Comparison of ENCODE assay signal across 13 mouse cellular contexts in the genomic region with DNA sequence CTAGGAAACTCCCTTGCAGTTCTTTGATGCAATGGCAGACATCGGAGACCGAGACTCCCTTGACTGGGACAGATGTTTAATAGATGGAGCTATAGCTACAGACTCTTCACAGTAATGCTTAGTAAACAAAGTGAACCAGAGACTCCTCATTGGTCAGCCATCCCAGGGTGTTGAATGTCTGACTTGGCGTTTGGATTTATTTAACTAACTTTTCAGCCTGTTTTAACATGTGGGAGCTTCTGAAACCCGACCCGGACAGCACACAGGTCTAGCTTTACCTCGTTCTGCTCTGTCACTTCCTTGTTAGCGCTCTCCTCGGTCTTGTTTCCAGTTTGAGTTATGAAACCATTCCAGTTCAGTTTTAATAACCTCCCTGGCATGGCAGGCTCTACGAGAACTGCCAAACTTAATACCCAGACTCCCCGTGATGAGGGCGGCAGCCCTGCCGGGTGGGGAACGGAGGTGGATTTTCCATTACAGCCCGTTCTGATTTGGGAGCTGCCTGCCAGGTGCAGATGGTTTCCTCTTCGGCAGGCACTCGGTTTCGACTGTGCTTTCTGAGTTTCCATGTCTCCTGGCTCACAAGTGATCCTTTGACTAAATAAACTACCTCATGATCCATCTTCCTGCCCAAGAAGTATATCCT.
DNase-seq lines count a peak whose midpoint lies in the region; ATAC-seq and TF ChIP-seq lines count a peak whose summit lies in the region.
"Had no signal": no experiment of that assay in that cellular context is flagged by ENCODE, and none has a peak within 500 bp of the region (broad histone marks: within the 10 kb centered on the region; RNA-seq: fewer than 3 reads in every experiment).

No protein-coding gene starts in this region.

- DNase-seq in kidney, adult 2 months: peak; percentile 4
- no peak for DNase-seq in kidney, adult 8-10 months
- peak; percentile 22 for DNase-seq in embryonic facial prominence, embryonic 10.5 days (ENCODE audit: low spot score)
- peak; percentile 4 to 41 for DNase-seq in gastrocnemius, adult 8-10 months (ENCODE audit: low spot score in 2 of 2)
- peak; percentile 21 to 34 for DNase-seq in kidney, postnatal 4 days
- DNase-seq in heart, postnatal 10 days: no peak
- DNase-seq in cerebellum, adult 9-11 months: no peak
- DNase-seq: adrenal gland, adult 2 months; lung, postnatal 10 days; spleen, adult 18-20 months; thymus, adult 2 months had no signal

- intact Hi-C loops in heart, postnatal 10 days (cut with DNase I): no loop called here

- ATAC-seq in midbrain, embryonic 15.5 days (replicated peaks): no peak
- ATAC-seq: forebrain, embryonic 15.5 days had no signal

- no peaks in the 10 kb centered on the region for H3K27me3 ChIP-seq in kidney, adult 2 months (replicated peaks; ENCODE audit: control insufficient read depth, insufficient read depth, low read length)
- no peaks in the 10 kb centered on the region for H3K27me3 ChIP-seq in embryonic facial prominence, embryonic 10.5 days (replicated peaks; ENCODE audit: low read depth, poor library complexity, severe bottlenecking)
- no peaks in the 10 kb centered on the region for H3K27me3 ChIP-seq in midbrain, embryonic 15.5 days (replicated peaks)
- H3K27me3 ChIP-seq: forebrain, embryonic 15.5 days had no signal

- H3K27ac ChIP-seq in kidney, adult 2 months (ENCODE audit: insufficient read depth, low read depth, low read length): no peak overlapping the region
- H3K27ac ChIP-seq in embryonic facial prominence, embryonic 10.5 days (replicated peaks): no peak overlapping the region; the same call in 1 of the 2 replicates
- H3K27ac ChIP-seq in midbrain, embryonic 15.5 days: no peak overlapping the region
- H3K27ac ChIP-seq: forebrain, embryonic 15.5 days had no signal

- no peak overlapping the region for H3K9ac ChIP-seq in midbrain, embryonic 15.5 days
- H3K9ac ChIP-seq: forebrain, embryonic 15.5 days had no signal

- no peaks in the 10 kb centered on the region for H3K36me3 ChIP-seq in kidney, adult 2 months (ENCODE audit: control insufficient read depth, insufficient read depth, low read length)
- H3K36me3 ChIP-seq in embryonic facial prominence, embryonic 10.5 days (replicated peaks): no peaks in the 10 kb centered on the region
- H3K36me3 ChIP-seq in midbrain, embryonic 15.5 days (replicated peaks): no peaks in the 10 kb centered on the region
- H3K36me3 ChIP-seq: forebrain, embryonic 15.5 days had no signal

- H3K4me2 ChIP-seq in midbrain, embryonic 15.5 days: no peak overlapping the region
- H3K4me2 ChIP-seq: forebrain, embryonic 15.5 days had no signal

- WGBS in kidney, adult 2 months: 28% methylated on average over 17 of the region's 17 CpGs
- 70% methylated on average over 17 of the region's 17 CpGs for WGBS in embryonic facial prominence, embryonic 10.5 days
- 85% methylated on average over 17 of the region's 17 CpGs for WGBS in midbrain, embryonic 15.5 days

- H3K4me3 ChIP-seq in kidney, adult 2 months (ENCODE audit: insufficient read depth, low read depth, low read length): peak overlapping the region; percentile 27; the same call in 1 of the 2 replicates
- no peak overlapping the region for H3K4me3 ChIP-seq in embryonic facial prominence, embryonic 10.5 days
- H3K4me3 ChIP-seq in midbrain, embryonic 15.5 days: no peak overlapping the region
- H3K4me3 ChIP-seq: forebrain, embryonic 15.5 days had no signal

- H3K4me1 ChIP-seq in kidney, adult 2 months (ENCODE audit: control insufficient read depth, insufficient read depth, low read length): no peaks in the 10 kb centered on the region
- peaks cover 11% of the 10 kb centered on the region; the same call in 1 of the 2 replicates for H3K4me1 ChIP-seq in embryonic facial prominence, embryonic 10.5 days
- no peaks in the 10 kb centered on the region for H3K4me1 ChIP-seq in midbrain, embryonic 15.5 days
- H3K4me1 ChIP-seq: forebrain, embryonic 15.5 days had no signal

- H3K9me3 ChIP-seq in embryonic facial prominence, embryonic 10.5 days: no peaks in the 10 kb centered on the region
- H3K9me3 ChIP-seq in midbrain, embryonic 15.5 days: no peaks in the 10 kb centered on the region
- H3K9me3 ChIP-seq: forebrain, embryonic 15.5 days had no signal

- TF ChIP-seq POLR2A in kidney, adult 2 months (IDR thresholded peaks at IDR 0.05; ENCODE audit: low read depth, low read length): no peak

- no peak for TF ChIP-seq CTCF in kidney, adult 2 months (conservative IDR thresholded peaks at IDR 0.05; ENCODE audit: insufficient read depth, insufficient read length, low read depth, low read length)

Comparison
In these comparisons a context has a peak if more than half of its experiments do, and no peak if none do; other contexts are left out.
1. DNase-seq: peak in kidney, adult 2 months (single experiment), embryonic facial prominence, embryonic 10.5 days (single experiment), gastrocnemius, adult 8-10 months (2 of 2) and kidney, postnatal 4 days (2 of 2); none in kidney, adult 8-10 months (0 of 2), heart, postnatal 10 days (0 of 2) and cerebellum, adult 9-11 months (single experiment).